Mouse (Mus musculus): ENCODE data around the gene Shc4. TPM values are rescaled to one million over a fixed set of nuclear protein-coding genes. Genes with fewer than 3 reads are reported as not detected.

Gene Shc4
- polyA plus RNA-seq, 1 experiment, result 0.34 TPM

GRCm38 (mm10) chr2:125736025-125736343 lies 12.0 kb upstream of the Shc4 start:
- H3K36me3 ChIP-seq (ENCODE audit: control insufficient read depth, insufficient read depth), result peaks cover 28% of the 10 kb centered on the region
- no peak overlapping the region for H3ac ChIP-seq (ENCODE audit: control insufficient read depth, insufficient read length, low read depth)
- H3K79me2 ChIP-seq (ENCODE audit: control insufficient read depth, insufficient read depth), result no peaks in the 10 kb centered on the region
- TF ChIP-seq MYOD1 (IDR thresholded peaks at IDR 0.05; ENCODE audit: control insufficient read depth, insufficient read length, low read depth) (no peak), CTCF (IDR thresholded peaks at IDR 0.05; ENCODE audit: control insufficient read depth, insufficient read depth, insufficient read length) (no peak), USF1 (IDR thresholded peaks at IDR 0.05; ENCODE audit: low read depth) (no peak), MAX (IDR thresholded peaks at IDR 0.05) (no peak), FOSL1 (IDR thresholded peaks at IDR 0.05; ENCODE audit: insufficient read depth, low read length, poor library complexity, severe bottlenecking) (no peak), MYOG (IDR thresholded peaks at IDR 0.05; ENCODE audit: control insufficient read depth, extremely low read depth, insufficient read length) (no peak), CEBPB (IDR thresholded peaks at IDR 0.05; ENCODE audit: low read depth) (no peak)
- H3K27me3 ChIP-seq (ENCODE audit: control insufficient read depth, insufficient read depth, insufficient read length), result no peaks in the 10 kb centered on the region
- H3K4me3 ChIP-seq (ENCODE audit: insufficient read depth, poor library complexity, severe bottlenecking), result no peak overlapping the region
- H3K79me3 ChIP-seq (ENCODE audit: low read depth), result no peaks in the 10 kb centered on the region

GRCm38 (mm10) chr2:125735333-125736024 lies 11.5 kb upstream of the Shc4 start:
- Histone ChIP-seq H3ac (ENCODE audit: control insufficient read depth, insufficient read length, low read depth) (no peak overlapping the region), H3K4me3 (ENCODE audit: insufficient read depth, poor library complexity, severe bottlenecking) (no peak overlapping the region), H3K36me3 (ENCODE audit: control insufficient read depth, insufficient read depth) (peaks cover 23% of the 10 kb centered on the region), H3K27me3 (ENCODE audit: control insufficient read depth, insufficient read depth, insufficient read length) (no peaks in the 10 kb centered on the region), H3K79me3 (ENCODE audit: low read depth) (no peaks in the 10 kb centered on the region), H3K79me2 (ENCODE audit: control insufficient read depth, insufficient read depth) (no peaks in the 10 kb centered on the region)
- TF ChIP-seq MYOD1 (IDR thresholded peaks at IDR 0.05; ENCODE audit: control insufficient read depth, insufficient read length, low read depth) (no peak), MAX (IDR thresholded peaks at IDR 0.05) (no peak), MYOG (IDR thresholded peaks at IDR 0.05; ENCODE audit: control insufficient read depth, extremely low read depth, insufficient read length) (no peak), CEBPB (IDR thresholded peaks at IDR 0.05; ENCODE audit: low read depth) (no peak), USF1 (IDR thresholded peaks at IDR 0.05; ENCODE audit: low read depth) (no peak), FOSL1 (IDR thresholded peaks at IDR 0.05; ENCODE audit: insufficient read depth, low read length, poor library complexity, severe bottlenecking) (no peak), CTCF (IDR thresholded peaks at IDR 0.05; ENCODE audit: control insufficient read depth, insufficient read depth, insufficient read length) (no peak)

- TF ChIP-seq FOSL1 (IDR thresholded peaks at IDR 0.05; ENCODE audit: insufficient read depth, low read length, poor library complexity, severe bottlenecking) (no peak), USF1 (IDR thresholded peaks at IDR 0.05; ENCODE audit: low read depth) (no peak), MYOD1 (IDR thresholded peaks at IDR 0.05; ENCODE audit: control insufficient read depth, insufficient read length, low read depth) (no peak), MYOG (IDR thresholded peaks at IDR 0.05; ENCODE audit: control insufficient read depth, extremely low read depth, insufficient read length) (no peak), MAX (IDR thresholded peaks at IDR 0.05) (no peak), CTCF (IDR thresholded peaks at IDR 0.05; ENCODE audit: control insufficient read depth, insufficient read depth, insufficient read length) (no peak), CEBPB (IDR thresholded peaks at IDR 0.05; ENCODE audit: low read depth) (no peak)
- Histone ChIP-seq H3K27me3 (ENCODE audit: control insufficient read depth, insufficient read depth, insufficient read length) (no peaks in the 10 kb centered on the region), H3K79me2 (ENCODE audit: control insufficient read depth, insufficient read depth) (no peaks in the 10 kb centered on the region), H3K36me3 (ENCODE audit: control insufficient read depth, insufficient read depth) (peaks cover 16% of the 10 kb centered on the region), H3K4me3 (ENCODE audit: insufficient read depth, poor library complexity, severe bottlenecking) (no peak overlapping the region), H3ac (ENCODE audit: control insufficient read depth, insufficient read length, low read depth) (no peak overlapping the region), H3K79me3 (ENCODE audit: low read depth) (no peaks in the 10 kb centered on the region)
Observed at GRCm38 (mm10) chr2:125734741-125735140, 10.8 kb upstream of the Shc4 start.

- Histone ChIP-seq H3ac (ENCODE audit: control insufficient read depth, insufficient read length, low read depth) (peak overlapping the region; percentile 4), H3K79me3 (ENCODE audit: low read depth) (no peaks in the 10 kb centered on the region), H3K4me3 (ENCODE audit: insufficient read depth, poor library complexity, severe bottlenecking) (no peak overlapping the region), H3K79me2 (ENCODE audit: control insufficient read depth, insufficient read depth) (no peaks in the 10 kb centered on the region), H3K36me3 (ENCODE audit: control insufficient read depth, insufficient read depth) (no peaks in the 10 kb centered on the region), H3K27me3 (ENCODE audit: control insufficient read depth, insufficient read depth, insufficient read length) (no peaks in the 10 kb centered on the region)
- TF ChIP-seq CTCF (IDR thresholded peaks at IDR 0.05; ENCODE audit: control insufficient read depth, insufficient read depth, insufficient read length) (peak; percentile 93), MYOG (IDR thresholded peaks at IDR 0.05; ENCODE audit: control insufficient read depth, extremely low read depth, insufficient read length) (no peak)
Observed at GRCm38 (mm10) chr2:125731763-125732560, 8.0 kb upstream of the Shc4 start.

GRCm38 (mm10) chr2:125724546-125725114 lies 682 bp upstream of the Shc4 start:
- Histone ChIP-seq H3K36me3 (ENCODE audit: control insufficient read depth, insufficient read depth) (no peaks in the 10 kb centered on the region), H3ac (ENCODE audit: control insufficient read depth, insufficient read length, low read depth) (peak overlapping the region; percentile 30), H3K79me2 (ENCODE audit: control insufficient read depth, insufficient read depth) (no peaks in the 10 kb centered on the region), H3K27me3 (ENCODE audit: control insufficient read depth, insufficient read depth, insufficient read length) (no peaks in the 10 kb centered on the region), H3K79me3 (ENCODE audit: low read depth) (no peaks in the 10 kb centered on the region), H3K4me3 (ENCODE audit: insufficient read depth, poor library complexity, severe bottlenecking) (no peak overlapping the region)
- TF ChIP-seq MYOG (IDR thresholded peaks at IDR 0.05; ENCODE audit: control insufficient read depth, extremely low read depth, insufficient read length), result no peak
- no peak for TF ChIP-seq MYOD1 (IDR thresholded peaks at IDR 0.05; ENCODE audit: control insufficient read depth, insufficient read length, low read depth)
- TF ChIP-seq CTCF (IDR thresholded peaks at IDR 0.05; ENCODE audit: control insufficient read depth, insufficient read depth, insufficient read length), result no peak
- TF ChIP-seq USF1 (IDR thresholded peaks at IDR 0.05; ENCODE audit: low read depth), result no peak
- TF ChIP-seq FOSL1 (IDR thresholded peaks at IDR 0.05; ENCODE audit: insufficient read depth, low read length, poor library complexity, severe bottlenecking), result no peak
- TF ChIP-seq MAX (IDR thresholded peaks at IDR 0.05), result no peak
- no peak for TF ChIP-seq CEBPB (IDR thresholded peaks at IDR 0.05; ENCODE audit: low read depth)
